Mouse (Mus musculus) ES-E14 (cell line): ENCODE measurements around the gene Ptprj. TPM values are rescaled to one million over a fixed set of nuclear protein-coding genes. Genes with fewer than 3 reads are reported as not detected.

Experiments used
- DNase-seq: peaks from one replicate; pipeline ENCODE4 v3.0.0-alpha.2; 2013; ENCODE audit warnings: low read depth, low spot score
- H3K27ac ChIP-seq: 2 replicates; pipeline ENCODE4 v1.5.1; 2012; ENCODE audit warnings: low read depth, mild to moderate bottlenecking, low read length, moderate library complexity, mixed read lengths; ENCODE audit not compliant: poor library complexity, insufficient read depth, severe bottlenecking
- H3K36me3 ChIP-seq: 2 replicates; pipeline ENCODE4 v1.6.1; 2012; ENCODE audit warnings: mild to moderate bottlenecking, low read length, moderate library complexity, mixed read lengths; ENCODE audit not compliant: control insufficient read depth, poor library complexity, insufficient read depth, severe bottlenecking
- H3K4me1 ChIP-seq, 2 experiments: fragments of 150-350 bp in 1 of 2; sonication (generic) in 1 of 2; 2 replicates each; pipeline ENCODE4 v1.6.1; 2012; ENCODE audit warnings: low read length in 2 of 2, mild to moderate bottlenecking in 1 of 2, mixed read lengths in 1 of 2; ENCODE audit not compliant: control insufficient read depth in 2 of 2, insufficient read depth in 2 of 2, poor library complexity in 1 of 2
- H3K4me3 ChIP-seq, 2 experiments: fragments of 150-350 bp in 1 of 2; sonication (generic) in 1 of 2; 2 replicates each; pipeline ENCODE4 v1.5.1; 2012; ENCODE audit warnings: low read length in 2 of 2, low read depth in 1 of 2, mild to moderate bottlenecking in 1 of 2, mixed read lengths in 1 of 2; ENCODE audit not compliant: insufficient read depth in 1 of 2, poor library complexity in 1 of 2, severe bottlenecking in 1 of 2
- H3K9ac ChIP-seq: 2 replicates; pipeline ENCODE4 v1.6.1; 2012; ENCODE audit warnings: low read depth, mild to moderate bottlenecking, low read length, mixed read lengths; ENCODE audit not compliant: poor library complexity, insufficient read depth, severe bottlenecking
- H3K9me3 ChIP-seq: fragments of 150-350 bp; sonication (generic); 2 replicates; pipeline ENCODE4 v1.6.1; 2012; ENCODE audit warnings: low read depth, mild to moderate bottlenecking, low read length; ENCODE audit not compliant: control insufficient read depth, insufficient read depth
- CHD2 ChIP-seq: IDR thresholded peaks from 2 replicates; pipeline ENCODE4 v1.6.1; 2014; ENCODE audit warnings: mild to moderate bottlenecking, low read depth, low read length, inconsistent platforms
- HCFC1 ChIP-seq: IDR thresholded peaks from 2 replicates; pipeline ENCODE4 v1.6.1; 2012; ENCODE audit warnings: low read length, inconsistent platforms, borderline replicate concordance; ENCODE audit not compliant: insufficient read depth
- MAFK ChIP-seq: IDR thresholded peaks from 2 replicates; pipeline ENCODE4 v1.6.1; 2014; ENCODE audit warnings: mild to moderate bottlenecking, low read depth, low read length, inconsistent platforms; ENCODE audit not compliant: insufficient read depth
- ZC3H11A ChIP-seq: IDR thresholded peaks from 2 replicates; pipeline ENCODE4 v1.6.1; 2012; ENCODE audit warnings: low read depth, mild to moderate bottlenecking, inconsistent platforms, low read length, borderline replicate concordance
- ZNF384 ChIP-seq: IDR thresholded peaks from 2 replicates; pipeline ENCODE4 v1.6.1; 2012; ENCODE audit warnings: low read depth, low read length, inconsistent platforms
- in situ Hi-C, 2 experiments: fragments of 600-800 bp; cut with MboI; formaldehyde crosslinking; loops; one replicate each; pipeline ENCODE4 v1.15.1; 2025; ENCODE audit warnings: low sequenced_read_pairs in 2 of 2, inconsistent platforms in 1 of 2; ENCODE audit not compliant: unreplicated experiment in 2 of 2
- total RNA-seq: library from RNA; depleted of rRNA; stranded (reverse); fragments of 300-350 nt; gene quantifications from 2 replicates; pipeline ENCODE4 v1.2.3, GENCODE M21; 2012

Ptprj gene
- total RNA-seq, 1 experiment, result 10.7 TPM

DNA sequence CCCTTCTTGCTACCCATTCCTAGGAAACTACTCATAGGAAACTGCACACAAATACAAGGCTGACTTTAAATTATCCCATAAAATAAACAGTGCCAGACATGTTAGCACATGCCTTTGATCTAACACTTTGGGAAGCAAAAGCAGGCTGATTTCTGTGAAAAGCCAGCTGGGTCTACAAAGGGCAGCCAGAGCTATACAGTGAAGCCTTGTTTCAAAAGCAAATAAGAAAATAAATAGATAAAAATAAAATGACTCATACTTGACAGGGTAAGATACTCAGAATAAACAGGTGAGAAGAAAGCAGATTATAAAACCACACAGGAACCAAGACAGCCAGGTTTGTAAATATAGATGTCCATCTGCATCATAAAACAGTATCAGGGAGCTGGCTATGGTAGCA, 118.2 kb downstream of the Ptprj start:
- Histone ChIP-seq H3K27ac (no peak overlapping the region), H3K9ac (no peak overlapping the region), H3K36me3 (no peaks in the 10 kb centered on the region; the same call in 1 of the 2 replicates), H3K4me3 (no peak overlapping the region), H3K4me1 (no peaks in the 10 kb centered on the region), H3K9me3 (no peaks in the 10 kb centered on the region)
- TF ChIP-seq ZC3H11A, result no peak
- no peak for TF ChIP-seq CHD2
- TF ChIP-seq HCFC1, result no peak
- TF ChIP-seq MAFK, result no peak
- no peak for TF ChIP-seq ZNF384
- in situ Hi-C loops, result no loop called here
- no peak for DNase-seq

- Histone ChIP-seq H3K4me3 (no peak overlapping the region), H3K9ac (no peak overlapping the region), H3K9me3 (no peaks in the 10 kb centered on the region), H3K4me1 (no peaks in the 10 kb centered on the region), H3K36me3 (no peaks in the 10 kb centered on the region; the same call in 1 of the 2 replicates), H3K27ac (no peak overlapping the region)
- no peak for TF ChIP-seq HCFC1
- no peak for TF ChIP-seq ZC3H11A
- no peak for TF ChIP-seq MAFK
- no peak for TF ChIP-seq CHD2
- no peak for TF ChIP-seq ZNF384
- no peak for DNase-seq
- in situ Hi-C loops, result no loop called here
Observed at GRCm38 (mm10) chr2:90457946-90458345, 122.5 kb downstream of the Ptprj start.

GRCm38 (mm10) chr2:90452380-90452779, 128.1 kb downstream of the Ptprj start:
- H3K4me1 ChIP-seq, result no peaks in the 10 kb centered on the region
- no peak for DNase-seq
- in situ Hi-C loops, result no loop called here
- H3K9ac ChIP-seq, result no peak overlapping the region
- TF ChIP-seq MAFK (no peak), HCFC1 (no peak), ZNF384 (no peak), ZC3H11A (no peak), CHD2 (no peak)
- H3K36me3 ChIP-seq, result peaks cover 3% of the 10 kb centered on the region; the same call in 1 of the 2 replicates
- no peaks in the 10 kb centered on the region for H3K9me3 ChIP-seq
- no peak overlapping the region for H3K27ac ChIP-seq
- no peak overlapping the region for H3K4me3 ChIP-seq

DNA sequence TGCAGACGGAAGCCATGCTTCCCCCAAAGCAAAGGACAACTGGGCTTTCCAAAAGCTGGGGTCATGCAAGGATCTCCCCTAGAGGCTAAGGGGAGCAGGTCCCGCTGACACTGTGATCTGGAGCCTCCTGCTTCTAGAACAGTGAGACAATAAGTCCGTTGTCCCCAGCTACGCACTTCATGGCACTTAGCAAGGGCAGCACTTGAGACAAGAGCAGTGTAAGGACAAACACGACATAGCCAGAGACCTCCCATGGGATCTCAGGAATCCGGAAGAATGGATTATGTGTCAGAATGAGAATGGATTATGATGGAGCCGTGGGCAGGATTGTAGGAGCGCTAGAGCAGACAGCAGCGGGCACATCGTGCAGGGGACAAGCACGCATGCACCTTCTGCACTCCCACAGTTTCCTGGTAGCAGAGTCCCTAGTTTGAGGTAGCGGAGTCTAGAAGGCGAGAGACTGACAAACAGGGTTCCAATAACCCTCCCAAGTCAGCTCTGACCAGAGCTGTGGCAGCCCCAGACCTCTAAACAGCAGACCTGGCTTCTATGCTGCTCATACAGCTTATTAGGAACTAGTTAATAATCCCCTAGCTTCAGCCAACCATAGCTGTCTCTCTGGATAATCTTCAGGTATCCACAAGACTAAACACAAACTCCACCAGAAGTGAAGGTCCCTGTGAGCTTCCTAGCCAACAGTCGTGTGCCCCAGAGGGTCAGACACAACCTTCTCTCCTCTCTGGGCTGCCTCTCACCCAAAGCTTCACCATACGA, 131.3 kb downstream of the Ptprj start:
- Histone ChIP-seq H3K27ac (no peak overlapping the region), H3K36me3 (peaks cover 3% of the 10 kb centered on the region; the same call in 1 of the 2 replicates), H3K9me3 (no peaks in the 10 kb centered on the region), H3K9ac (no peak overlapping the region), H3K4me1 (no peaks in the 10 kb centered on the region), H3K4me3 (no peak overlapping the region)
- in situ Hi-C loops, result no loop called here
- TF ChIP-seq ZC3H11A (no peak), CHD2 (no peak), HCFC1 (no peak), ZNF384 (no peak), MAFK (no peak)
- DNase-seq, result no peak
